Mouse (Mus musculus) midbrain, embryonic 12.5 days (tissue): ENCODE measurements at regions not wholly inside any gene's neighbourhood (a gene's known extent, or its start where the extent isn't known, plus 50 kb on each side); places are given as distances from the start of the nearest gene placed in this dataset.
A peak's percentile ranks its signal among the peaks of the same experiment; 100 is the strongest.

Source experiments
- ATAC-seq: fragments of 200-750 bp; cut with Nextera tagmentation; 2 replicates; pipeline ENCODE4 v1.8.0; 2017; ENCODE audit warnings: low read depth, moderate TSS enrichment, moderate library complexity; ENCODE audit not compliant: low FRiP score
- H3K27ac ChIP-seq: fragments of 300-500 bp; sonication (generic); replicated peaks from 2 replicates; pipeline ENCODE4 v1.5.1; 2016; ENCODE audit warnings: mild to moderate bottlenecking
- H3K27me3 ChIP-seq: fragments of 300-500 bp; sonication (generic); 2 replicates; pipeline ENCODE4 v1.6.1; 2016; ENCODE audit warnings: mild to moderate bottlenecking
- H3K36me3 ChIP-seq: fragments of 300-500 bp; sonication (generic); 2 replicates; pipeline ENCODE4 v1.6.1; 2016
- H3K4me1 ChIP-seq: fragments of 300-500 bp; sonication (generic); 2 replicates; pipeline ENCODE4 v1.6.1; 2016
- H3K4me2 ChIP-seq: fragments of 300-500 bp; sonication (generic); replicated peaks from 2 replicates; pipeline ENCODE4 v1.6.1; 2016; ENCODE audit warnings: mild to moderate bottlenecking, moderate library complexity
- H3K4me3 ChIP-seq: fragments of 300-500 bp; sonication (generic); 2 replicates; pipeline ENCODE4 v1.5.1; 2016; ENCODE audit warnings: mild to moderate bottlenecking
- H3K9ac ChIP-seq: fragments of 300-500 bp; sonication (generic); replicated peaks from 2 replicates; pipeline ENCODE4 v1.6.1; 2016; ENCODE audit warnings: mild to moderate bottlenecking, moderate library complexity
- H3K9me3 ChIP-seq: fragments of 300-500 bp; sonication (generic); 2 replicates; pipeline ENCODE4 v1.6.1; 2016; ENCODE audit warnings: mild to moderate bottlenecking
- WGBS: fragments of 180-500 bp; shearing (Covaris S2); methylation state at CpG from one replicate; pipeline ENCODE4 v1.1.7; 2016; 5-methylcytosine and 5-hydroxymethylcytosine counted together

GRCm38 (mm10) chr6:31219736-31220135 lies 178.8 kb upstream of the Mkln1 start:
- Histone ChIP-seq H3K4me3 (peak overlapping the region; percentile 44), H3K4me2 (peak overlapping the region; percentile 71), H3K27me3 (peaks cover 67% of the 10 kb centered on the region), H3K4me1 (peaks cover 45% of the 10 kb centered on the region), H3K9ac (peak overlapping the region; percentile 49; the same call in 1 of the 2 replicates), H3K27ac (no peak overlapping the region), H3K9me3 (no peaks in the 10 kb centered on the region), H3K36me3 (no peaks in the 10 kb centered on the region)
- ATAC-seq = no peak
- 18% methylated on average over 3 of the region's 3 CpGs for WGBS

GRCm38 (mm10) chr6:31220184-31220931 lies 178.2 kb upstream of the Mkln1 start:
- 0 out of 2 replicates have a peak, but pooled peaks have one; percentile 18 for ATAC-seq
- Histone ChIP-seq H3K9me3 (no peaks in the 10 kb centered on the region), H3K4me3 (peak overlapping the region; percentile 44), H3K4me1 (peaks cover 45% of the 10 kb centered on the region), H3K36me3 (no peaks in the 10 kb centered on the region), H3K4me2 (peak overlapping the region; percentile 71), H3K27ac (no peak overlapping the region), H3K27me3 (peaks cover 63% of the 10 kb centered on the region), H3K9ac (peak overlapping the region; percentile 49; the same call in 1 of the 2 replicates)
- under 1% methylated on average over 30 of the region's 30 CpGs for WGBS

GRCm38 (mm10) chr6:31221490-31221889 lies 177.0 kb upstream of the Mkln1 start:
- WGBS = 20% methylated on average over 10 of the region's 10 CpGs
- Histone ChIP-seq H3K27me3 (peaks cover 52% of the 10 kb centered on the region), H3K9ac (no peak overlapping the region), H3K27ac (no peak overlapping the region), H3K4me2 (peak overlapping the region; percentile 34), H3K4me3 (no peak overlapping the region), H3K9me3 (no peaks in the 10 kb centered on the region), H3K36me3 (no peaks in the 10 kb centered on the region), H3K4me1 (peaks cover 42% of the 10 kb centered on the region)
- ATAC-seq = no peak

GRCm38 (mm10) chr6:31222024-31222579 lies 176.4 kb upstream of the Mkln1 start:
- Histone ChIP-seq H3K9ac (no peak overlapping the region), H3K36me3 (no peaks in the 10 kb centered on the region), H3K4me1 (peaks cover 35% of the 10 kb centered on the region), H3K4me3 (no peak overlapping the region), H3K27me3 (peaks cover 46% of the 10 kb centered on the region), H3K27ac (no peak overlapping the region), H3K9me3 (no peaks in the 10 kb centered on the region), H3K4me2 (no peak overlapping the region; the same call in 1 of the 2 replicates)
- ATAC-seq = no peak
- WGBS = 79% methylated on average over 6 of the region's 6 CpGs

DNA sequence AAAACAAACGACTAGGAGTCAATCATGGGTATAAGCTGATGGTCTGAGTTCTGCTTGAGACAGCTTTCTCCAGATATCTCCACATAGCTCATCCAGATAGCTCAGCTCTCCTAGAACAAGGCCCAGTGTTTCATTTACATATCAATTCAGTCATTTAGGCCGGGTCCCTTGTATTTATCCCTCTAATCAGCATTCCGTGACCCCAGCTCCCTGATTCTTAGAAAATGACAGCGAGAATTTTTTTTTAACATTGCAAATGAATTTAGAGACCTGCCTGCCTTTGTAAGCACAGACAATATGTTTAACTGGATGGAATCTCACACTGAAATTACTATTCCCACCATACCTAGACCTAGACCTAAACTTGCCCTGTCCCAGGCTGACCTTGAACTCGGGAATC lies 171.1 kb upstream of the Mkln1 start:
- WGBS = 37% methylated on average over 5 of the region's 5 CpGs
- Histone ChIP-seq H3K4me1 (no peaks in the 10 kb centered on the region), H3K9me3 (no peaks in the 10 kb centered on the region), H3K27ac (no peak overlapping the region), H3K9ac (no peak overlapping the region), H3K36me3 (no peaks in the 10 kb centered on the region), H3K4me3 (no peak overlapping the region), H3K27me3 (peaks cover 5% of the 10 kb centered on the region), H3K4me2 (no peak overlapping the region)
- ATAC-seq = no peak

- Histone ChIP-seq H3K4me3 (no peak overlapping the region), H3K27ac (no peak overlapping the region), H3K27me3 (peaks cover 5% of the 10 kb centered on the region), H3K9ac (no peak overlapping the region), H3K36me3 (no peaks in the 10 kb centered on the region), H3K4me2 (no peak overlapping the region), H3K4me1 (peaks cover under 1% of the 10 kb centered on the region), H3K9me3 (no peaks in the 10 kb centered on the region)
- ATAC-seq = no peak
- WGBS = 85% methylated on average over 1 of the region's 1 CpGs
Observed at GRCm38 (mm10) chr6:31228061-31228460, 170.5 kb upstream of the Mkln1 start.

- Histone ChIP-seq H3K4me3 (no peak overlapping the region), H3K27ac (no peak overlapping the region), H3K9ac (no peak overlapping the region), H3K4me1 (peaks cover 9% of the 10 kb centered on the region), H3K36me3 (no peaks in the 10 kb centered on the region), H3K27me3 (no peaks in the 10 kb centered on the region; the same call in none of the 2 replicates), H3K4me2 (no peak overlapping the region), H3K9me3 (no peaks in the 10 kb centered on the region)
- 87% methylated on average over 4 of the region's 4 CpGs for WGBS
- ATAC-seq = no peak
Observed at GRCm38 (mm10) chr6:31231821-31232220, 166.7 kb upstream of the Mkln1 start.

DNA sequence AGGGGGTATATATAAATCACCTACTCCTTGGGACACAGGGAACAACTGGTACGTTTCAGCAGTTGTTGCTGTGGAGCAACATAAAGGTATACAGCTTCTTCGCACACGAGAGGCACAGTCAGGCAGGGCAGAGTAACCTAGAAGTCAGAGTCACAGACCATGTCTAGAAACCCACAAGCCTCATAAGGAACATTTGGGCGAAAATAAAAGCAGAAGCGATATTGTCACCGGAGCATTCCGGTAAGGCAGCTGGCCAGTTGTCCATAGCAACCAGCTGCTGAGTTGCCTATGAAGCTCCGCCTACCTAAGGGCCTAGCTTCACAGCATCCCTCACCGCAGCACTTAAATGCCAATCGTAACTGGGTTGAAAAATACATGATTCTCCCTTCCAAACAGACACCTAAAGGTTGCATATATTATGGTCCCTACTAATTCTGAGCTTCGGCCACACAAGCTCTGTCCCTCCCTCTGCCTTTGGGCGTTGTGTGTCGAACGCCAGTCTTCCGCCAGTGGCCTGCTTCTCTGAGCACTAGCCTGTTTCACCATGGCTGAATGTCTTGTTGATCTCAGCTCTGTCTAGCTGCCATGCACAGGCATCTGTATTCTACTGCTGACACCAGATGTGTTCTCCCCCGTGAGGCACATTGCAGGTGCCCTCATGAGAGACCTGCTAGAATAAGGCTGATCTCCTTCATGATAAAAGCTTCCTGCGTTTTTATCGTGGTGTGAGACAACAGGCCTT lies 165.1 kb upstream of the Mkln1 start:
- peak overlapping the region; percentile 64 for H3K27ac ChIP-seq
- H3K36me3 ChIP-seq = no peaks in the 10 kb centered on the region
- H3K27me3 ChIP-seq = no peaks in the 10 kb centered on the region; the same call in 1 of the 2 replicates
- 0 out of 2 replicates have a peak, but pooled peaks have one; percentile 54 for ATAC-seq
- 43% methylated on average over 18 of the region's 18 CpGs for WGBS
- peaks cover 9% of the 10 kb centered on the region for H3K4me1 ChIP-seq
- H3K4me2 ChIP-seq = peak overlapping the region; percentile 27; the same call in 1 of the 2 replicates
- no peak overlapping the region for H3K9ac ChIP-seq
- H3K4me3 ChIP-seq = no peak overlapping the region
- no peaks in the 10 kb centered on the region for H3K9me3 ChIP-seq

DNA sequence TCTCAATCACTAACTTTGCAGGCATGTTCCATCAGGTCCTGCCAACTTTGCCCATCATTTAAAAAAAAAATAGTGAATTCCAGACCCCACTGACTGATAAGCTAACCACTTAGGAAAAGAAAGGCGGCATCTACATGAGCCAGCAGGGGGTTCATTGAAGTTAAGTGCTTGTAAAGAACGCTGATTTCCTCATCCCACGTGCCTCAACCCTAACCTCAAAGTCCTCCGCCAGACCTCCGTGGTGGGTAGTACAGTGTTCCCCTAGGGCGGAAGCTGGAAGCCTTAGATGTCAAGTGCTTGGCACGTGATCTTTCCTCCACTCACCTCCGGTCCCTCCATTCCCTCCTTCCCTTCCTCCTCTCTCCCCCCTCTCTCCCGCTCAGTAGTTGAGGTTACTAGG lies 158.5 kb upstream of the Mkln1 start:
- H3K4me2 ChIP-seq = no peak overlapping the region
- no peaks in the 10 kb centered on the region for H3K4me1 ChIP-seq
- WGBS = 25% methylated on average over 9 of the region's 9 CpGs
- no peak overlapping the region for H3K9ac ChIP-seq
- no peak overlapping the region for H3K27ac ChIP-seq
- no peak overlapping the region for H3K4me3 ChIP-seq
- H3K36me3 ChIP-seq = no peaks in the 10 kb centered on the region
- H3K9me3 ChIP-seq = no peaks in the 10 kb centered on the region
- ATAC-seq = no peak
- no peaks in the 10 kb centered on the region for H3K27me3 ChIP-seq

GRCm38 (mm10) chr6:31250526-31250925 lies 148.0 kb upstream of the Mkln1 start:
- no peaks in the 10 kb centered on the region for H3K36me3 ChIP-seq
- ATAC-seq = no peak
- WGBS = 58% methylated on average over 2 of the region's 2 CpGs
- no peak overlapping the region for H3K9ac ChIP-seq
- no peak overlapping the region for H3K27ac ChIP-seq
- no peaks in the 10 kb centered on the region for H3K9me3 ChIP-seq
- no peaks in the 10 kb centered on the region for H3K4me1 ChIP-seq
- H3K4me3 ChIP-seq = no peak overlapping the region
- no peaks in the 10 kb centered on the region for H3K27me3 ChIP-seq
- no peak overlapping the region for H3K4me2 ChIP-seq

DNA sequence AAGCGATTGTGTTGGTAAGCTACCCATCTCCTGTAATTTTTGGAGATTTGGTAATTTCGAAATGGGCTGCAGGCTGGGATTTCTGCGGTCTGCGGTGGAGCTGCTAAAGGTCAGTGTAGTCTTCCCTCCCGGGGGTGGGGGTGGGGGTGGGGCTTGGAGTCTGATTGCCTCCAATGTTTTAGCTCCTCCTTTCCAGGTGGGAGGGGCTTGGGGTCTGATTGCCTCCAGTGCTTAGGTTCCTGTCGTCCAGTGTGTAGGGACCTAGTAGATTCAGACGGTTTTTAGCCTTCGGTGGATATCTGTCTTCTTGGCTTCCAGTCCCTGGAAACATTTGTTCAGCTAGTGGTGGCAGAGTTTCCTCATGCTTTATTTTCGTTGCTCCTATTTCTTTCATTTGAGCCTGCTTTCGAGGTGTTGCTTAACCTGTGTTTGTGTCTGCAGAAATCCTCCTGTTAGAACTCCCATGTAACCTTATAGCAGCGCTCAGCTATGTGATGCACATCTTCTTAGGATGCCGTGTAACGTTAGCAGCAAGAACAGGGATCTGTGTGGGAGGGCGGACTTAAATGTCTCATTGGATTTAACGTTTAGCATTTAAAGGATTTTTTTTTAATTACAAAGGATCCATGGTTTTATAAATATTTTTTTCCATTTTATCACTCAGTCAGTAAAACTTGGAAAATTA lies 145.1 kb upstream of the Mkln1 start:
- H3K27me3 ChIP-seq = no peaks in the 10 kb centered on the region
- WGBS = 28% methylated on average over 15 of the region's 15 CpGs
- H3K36me3 ChIP-seq = no peaks in the 10 kb centered on the region
- peak overlapping the region; percentile 39 for H3K4me2 ChIP-seq
- H3K4me3 ChIP-seq = no peak overlapping the region
- no peak for ATAC-seq
- H3K9ac ChIP-seq = no peak overlapping the region
- H3K4me1 ChIP-seq = no peaks in the 10 kb centered on the region
- no peaks in the 10 kb centered on the region for H3K9me3 ChIP-seq
- no peak overlapping the region for H3K27ac ChIP-seq
